Mouse (Mus musculus) neural tube, embryonic 13.5 days (tissue): ENCODE results near the gene Gm20931. TPM values are rescaled to one million over a fixed set of nuclear protein-coding genes. Genes with fewer than 3 reads are reported as not detected.
"Not testable (repeated sequence)": the region's sequence is repeated elsewhere in the genome, so short reads cannot be mapped to it uniquely, and the experiment has no call there.

Experiments
- ATAC-seq: fragments of 200-750 bp; cut with Nextera tagmentation; 2 replicates; pipeline ENCODE4 v1.8.0; 2017; ENCODE audit warnings: low read depth, mild to moderate bottlenecking, moderate TSS enrichment, moderate library complexity
- H3K27ac ChIP-seq: fragments of 300-500 bp; sonication (generic); replicated peaks from 2 replicates; pipeline ENCODE4 v1.5.1; 2015; ENCODE audit warnings: moderate library complexity, mild to moderate bottlenecking, inconsistent platforms
- H3K27me3 ChIP-seq: fragments of 300-500 bp; sonication (generic); 2 replicates; pipeline ENCODE4 v1.6.1; 2015; ENCODE audit warnings: mild to moderate bottlenecking, inconsistent platforms
- H3K36me3 ChIP-seq: fragments of 300-500 bp; sonication (generic); 2 replicates; pipeline ENCODE4 v1.6.1; 2015; ENCODE audit warnings: mild to moderate bottlenecking, inconsistent platforms
- H3K4me1 ChIP-seq: fragments of 300-500 bp; sonication (generic); replicated peaks from 2 replicates; pipeline ENCODE4 v1.6.1; 2015; ENCODE audit warnings: inconsistent platforms
- H3K4me2 ChIP-seq: fragments of 300-500 bp; sonication (generic); 2 replicates; pipeline ENCODE4 v1.6.1; 2015; ENCODE audit warnings: inconsistent platforms, mild to moderate bottlenecking, moderate library complexity
- H3K4me3 ChIP-seq: fragments of 300-500 bp; sonication (generic); 2 replicates; pipeline ENCODE4 v1.5.1; 2015; ENCODE audit warnings: mild to moderate bottlenecking, inconsistent platforms
- H3K9ac ChIP-seq: fragments of 300-500 bp; sonication (generic); 2 replicates; pipeline ENCODE4 v1.6.1; 2015; ENCODE audit warnings: moderate library complexity, mild to moderate bottlenecking, inconsistent platforms
- H3K9me3 ChIP-seq: fragments of 300-500 bp; sonication (generic); 2 replicates; pipeline ENCODE4 v1.6.1; 2016; ENCODE audit warnings: inconsistent platforms
- WGBS: fragments of 180-500 bp; shearing (Covaris S2); methylation state at CpG from one replicate; pipeline ENCODE4 v1.1.7; 2015; 5-methylcytosine and 5-hydroxymethylcytosine counted together
- polyA plus RNA-seq: library from polyadenylated mRNA; unstranded; fragments of >200 nt; fragmentation: Nextera tagmentation; extraction: Ambion mirVana; gene quantifications from 2 replicates; pipeline ENCODE4 v1.2.1, GENCODE M21; 2015

Gene Gm20931
- not detected in 2 replicates for polyA plus RNA-seq

DNA sequence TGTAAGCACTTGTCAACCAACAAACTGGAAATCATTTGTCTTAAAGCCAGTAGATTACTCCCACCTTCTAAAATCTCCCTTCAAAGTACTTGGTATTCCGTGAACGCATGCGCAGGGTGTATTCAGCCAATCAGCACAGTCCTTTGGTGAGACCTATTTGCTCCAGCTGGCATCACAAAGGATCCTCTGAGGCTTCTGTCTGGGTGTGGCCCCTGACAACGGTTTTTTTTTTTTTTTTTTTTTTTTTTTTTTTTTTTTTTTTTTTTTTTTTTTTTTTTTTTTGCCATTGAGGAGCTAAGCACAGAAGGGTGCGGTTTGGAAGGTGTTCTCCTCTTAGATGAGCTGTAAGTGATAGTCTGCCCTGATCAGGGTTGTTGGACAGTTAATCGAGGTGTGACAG is at the start of gene Gm20931:
Gene Gm20931, plus strand, starts transcription at position 301 of the 400 bp plus-strand sequence.
- not testable (repeated sequence) for H3K36me3 ChIP-seq, H3K9ac ChIP-seq, H3K4me1 ChIP-seq, H3K4me3 ChIP-seq, H3K27ac ChIP-seq, H3K4me2 ChIP-seq, ATAC-seq, H3K9me3 ChIP-seq, H3K27me3 ChIP-seq
- WGBS = no CpG with 5 or more reads among the region's 6 CpGs
